Mouse (Mus musculus): ENCODE measurements around the gene Fignl2. TPM values are rescaled to one million over a fixed set of nuclear protein-coding genes. Genes with fewer than 3 reads are reported as not detected.

Fignl2 gene
- polyA plus RNA-seq, 1 experiment from 2014 or later: 0.40 TPM

GRCm38 (mm10) chr15:101053832-101054459 lies 24.4 kb downstream of the Fignl2 start:
- peak overlapping the region; percentile 35 for H3K4me3 ChIP-seq (ENCODE audit: low read depth, low read length)
- DNase-seq (ENCODE audit: low spot score): no peak
- peak overlapping the region; percentile 55 for H3K4me2 ChIP-seq

GRCm38 (mm10) chr15:101052560-101053501 lies 25.5 kb downstream of the Fignl2 start:
- H3K9me3 ChIP-seq (ENCODE audit: control insufficient read depth, low read length): no peaks in the 10 kb centered on the region
- H3K27me3 ChIP-seq (replicated peaks; ENCODE audit: control insufficient read depth, insufficient read depth, low read length): peaks cover 79% of the 10 kb centered on the region
- ATAC-seq (replicated peaks; ENCODE audit: low FRiP score) (no peak), DNase-seq (ENCODE audit: low spot score) (no peak)
- WGBS: 16% methylated on average over 105 of the region's 120 CpGs
- peaks cover 4% of the 10 kb centered on the region; the same call in 1 of the 2 replicates for H3K4me1 ChIP-seq (replicated peaks; ENCODE audit: control insufficient read depth, insufficient read depth, low read length)
- H3K9ac ChIP-seq (ENCODE audit: low read depth, low read length): no peak overlapping the region
- H3K36me3 ChIP-seq (ENCODE audit: control insufficient read depth, insufficient read depth, low read length): no peaks in the 10 kb centered on the region
- peak overlapping the region; percentile 35 for H3K4me3 ChIP-seq (ENCODE audit: low read depth, low read length)
- no peak overlapping the region for H3K27ac ChIP-seq (ENCODE audit: low read depth, low read length)
- H3K4me2 ChIP-seq: peak overlapping the region; percentile 55

More at GRCm38 (mm10) chr15:101053832-101054459, 24.4 kb downstream of the Fignl2 start:
- 10% methylated on average over 61 of the region's 65 CpGs for WGBS
- Histone ChIP-seq H3K9ac (ENCODE audit: low read depth, low read length) (no peak overlapping the region), H3K27ac (ENCODE audit: low read depth, low read length) (no peak overlapping the region), H3K9me3 (ENCODE audit: control insufficient read depth, low read length) (no peaks in the 10 kb centered on the region), H3K36me3 (ENCODE audit: control insufficient read depth, insufficient read depth, low read length) (no peaks in the 10 kb centered on the region), H3K4me1 (replicated peaks; ENCODE audit: control insufficient read depth, insufficient read depth, low read length) (peaks cover 4% of the 10 kb centered on the region; the same call in 1 of the 2 replicates), H3K27me3 (replicated peaks; ENCODE audit: control insufficient read depth, insufficient read depth, low read length) (peaks cover 70% of the 10 kb centered on the region)
- no peak for ATAC-seq (replicated peaks; ENCODE audit: low FRiP score)

GRCm38 (mm10) chr15:101051869-101052268 lies 26.5 kb downstream of the Fignl2 start:
- H3K27ac ChIP-seq (ENCODE audit: low read depth, low read length): no peak overlapping the region
- DNase-seq (ENCODE audit: low spot score) (no peak), ATAC-seq (replicated peaks; ENCODE audit: low FRiP score) (no peak)
- H3K4me2 ChIP-seq: no peak overlapping the region
- no peak overlapping the region for H3K4me3 ChIP-seq (ENCODE audit: low read depth, low read length)
- H3K4me1 ChIP-seq (replicated peaks; ENCODE audit: control insufficient read depth, insufficient read depth, low read length): peaks cover 4% of the 10 kb centered on the region; the same call in 1 of the 2 replicates
- no peaks in the 10 kb centered on the region for H3K36me3 ChIP-seq (ENCODE audit: control insufficient read depth, insufficient read depth, low read length)
- H3K9me3 ChIP-seq (ENCODE audit: control insufficient read depth, low read length): no peaks in the 10 kb centered on the region
- peaks cover 87% of the 10 kb centered on the region for H3K27me3 ChIP-seq (replicated peaks; ENCODE audit: control insufficient read depth, insufficient read depth, low read length)
- H3K9ac ChIP-seq (ENCODE audit: low read depth, low read length): no peak overlapping the region
- 62% methylated on average over 10 of the region's 10 CpGs for WGBS

GRCm38 (mm10) chr15:101048338-101048896 lies 29.9 kb downstream of the Fignl2 start:
- ATAC-seq (replicated peaks; ENCODE audit: low FRiP score) (no peak), DNase-seq (ENCODE audit: low spot score) (no peak)
- no peak overlapping the region for H3K4me2 ChIP-seq
- H3K4me1 ChIP-seq (replicated peaks; ENCODE audit: control insufficient read depth, insufficient read depth, low read length): no peaks in the 10 kb centered on the region; the same call in 1 of the 2 replicates
- no peak overlapping the region for H3K4me3 ChIP-seq (ENCODE audit: low read depth, low read length)
- H3K27ac ChIP-seq (ENCODE audit: low read depth, low read length): no peak overlapping the region
- H3K36me3 ChIP-seq (ENCODE audit: control insufficient read depth, insufficient read depth, low read length): no peaks in the 10 kb centered on the region
- no peak overlapping the region for H3K9ac ChIP-seq (ENCODE audit: low read depth, low read length)
- H3K27me3 ChIP-seq (replicated peaks; ENCODE audit: control insufficient read depth, insufficient read depth, low read length): peaks cover 89% of the 10 kb centered on the region
- H3K9me3 ChIP-seq (ENCODE audit: control insufficient read depth, low read length): no peaks in the 10 kb centered on the region
- WGBS: 51% methylated on average over 5 of the region's 5 CpGs

- H3K4me2 ChIP-seq: peak within 1 kb of the TSS; percentile 80
- peak within 1 kb of the TSS; percentile 46; the same call in 1 of the 2 replicates for H3K9ac ChIP-seq (ENCODE audit: low read depth, low read length)
- ATAC-seq (replicated peaks; ENCODE audit: low FRiP score) (no peak), DNase-seq (ENCODE audit: low spot score) (no peak)
- H3K27ac ChIP-seq (ENCODE audit: low read depth, low read length): no peak within 1 kb of the TSS
- WGBS: 3% methylated on average over 23 of the region's 23 CpGs
- no peaks in the 10 kb centered on the region; the same call in 1 of the 2 replicates for H3K4me1 ChIP-seq (replicated peaks; ENCODE audit: control insufficient read depth, insufficient read depth, low read length)
- peak within 1 kb of the TSS; percentile 46 for H3K4me3 ChIP-seq (ENCODE audit: low read depth, low read length)
- H3K36me3 ChIP-seq (ENCODE audit: control insufficient read depth, insufficient read depth, low read length): no peaks in the 10 kb centered on the region
- no peaks in the 10 kb centered on the region for H3K9me3 ChIP-seq (ENCODE audit: control insufficient read depth, low read length)
- H3K27me3 ChIP-seq (replicated peaks; ENCODE audit: control insufficient read depth, insufficient read depth, low read length): peaks cover 86% of the 10 kb centered on the region
These were observed 31.2 kb downstream of the Fignl2 start, which contains the start of gene Gm47841 for GRCm38 (mm10) chr15:101047194-101047555. Gene Gm47841 (minus strand): TSS chr15:101047397.

- H3K27ac ChIP-seq (ENCODE audit: low read depth, low read length): no peak overlapping the region
- peak overlapping the region; percentile 46 for H3K4me3 ChIP-seq (ENCODE audit: low read depth, low read length)
- H3K4me1 ChIP-seq (replicated peaks; ENCODE audit: control insufficient read depth, insufficient read depth, low read length): no peaks in the 10 kb centered on the region; the same call in 1 of the 2 replicates
- peak overlapping the region; percentile 80 for H3K4me2 ChIP-seq
- WGBS: 2% methylated on average over 77 of the region's 77 CpGs
- DNase-seq (ENCODE audit: low spot score) (no peak), ATAC-seq (replicated peaks; ENCODE audit: low FRiP score) (no peak)
- peaks cover 86% of the 10 kb centered on the region for H3K27me3 ChIP-seq (replicated peaks; ENCODE audit: control insufficient read depth, insufficient read depth, low read length)
- no peaks in the 10 kb centered on the region for H3K36me3 ChIP-seq (ENCODE audit: control insufficient read depth, insufficient read depth, low read length)
- H3K9me3 ChIP-seq (ENCODE audit: control insufficient read depth, low read length): no peaks in the 10 kb centered on the region
- peak overlapping the region; percentile 46; the same call in 1 of the 2 replicates for H3K9ac ChIP-seq (ENCODE audit: low read depth, low read length)
These were observed 31.7 kb downstream of the Fignl2 start for GRCm38 (mm10) chr15:101046527-101047193.

GRCm38 (mm10) chr15:101046039-101046526 lies 32.3 kb downstream of the Fignl2 start:
- no peak for DNase-seq (ENCODE audit: low spot score)

GRCm38 (mm10) chr15:101044531-101044930 lies 33.8 kb downstream of the Fignl2 start:
- Histone ChIP-seq H3K4me1 (replicated peaks; ENCODE audit: control insufficient read depth, insufficient read depth, low read length) (no peaks in the 10 kb centered on the region; the same call in 1 of the 2 replicates), H3K27ac (ENCODE audit: low read depth, low read length) (no peak overlapping the region), H3K4me2 (no peak overlapping the region), H3K36me3 (ENCODE audit: control insufficient read depth, insufficient read depth, low read length) (no peaks in the 10 kb centered on the region), H3K9me3 (ENCODE audit: control insufficient read depth, low read length) (no peaks in the 10 kb centered on the region), H3K9ac (ENCODE audit: low read depth, low read length) (no peak overlapping the region), H3K4me3 (ENCODE audit: low read depth, low read length) (no peak overlapping the region), H3K27me3 (replicated peaks; ENCODE audit: control insufficient read depth, insufficient read depth, low read length) (peaks cover 94% of the 10 kb centered on the region)
- no peak for DNase-seq (ENCODE audit: low spot score)
- ATAC-seq (replicated peaks; ENCODE audit: low FRiP score): no peak
- 55% methylated on average over 6 of the region's 6 CpGs for WGBS

More at GRCm38 (mm10) chr15:101046039-101046526, 32.3 kb downstream of the Fignl2 start:
- no peak for ATAC-seq (replicated peaks; ENCODE audit: low FRiP score)
- Histone ChIP-seq H3K4me2 (peak overlapping the region; percentile 80), H3K27me3 (replicated peaks; ENCODE audit: control insufficient read depth, insufficient read depth, low read length) (peaks cover 85% of the 10 kb centered on the region), H3K9ac (ENCODE audit: low read depth, low read length) (no peak overlapping the region), H3K4me3 (ENCODE audit: low read depth, low read length) (peak overlapping the region; percentile 46), H3K9me3 (ENCODE audit: control insufficient read depth, low read length) (no peaks in the 10 kb centered on the region), H3K4me1 (replicated peaks; ENCODE audit: control insufficient read depth, insufficient read depth, low read length) (no peaks in the 10 kb centered on the region; the same call in 1 of the 2 replicates), H3K36me3 (ENCODE audit: control insufficient read depth, insufficient read depth, low read length) (no peaks in the 10 kb centered on the region), H3K27ac (ENCODE audit: low read depth, low read length) (no peak overlapping the region)
- 4% methylated on average over 41 of the region's 43 CpGs for WGBS
